Mouse (Mus musculus) cerebral cortex, adult 2 months (tissue): ENCODE data around the gene Crtac1.

Experiments
- WGBS: fragments of 180-500 bp; shearing (Covaris S2); methylation state at CpG from one replicate; pipeline ENCODE4 v1.1.7; 2018; 5-methylcytosine and 5-hydroxymethylcytosine counted together

Gene Crtac1

GRCm38 (mm10) chr19:42288361-42288760 lies 143.2 kb downstream of the Crtac1 start:
- WGBS, result 51% methylated on average over 4 of the region's 4 CpGs

GRCm38 (mm10) chr19:42284178-42284577 lies 147.4 kb downstream of the Crtac1 start:
- WGBS, result 81% methylated on average over 8 of the region's 8 CpGs

GRCm38 (mm10) chr19:42279611-42280010 lies 152.0 kb downstream of the Crtac1 start:
- WGBS, result 53% methylated on average over 3 of the region's 3 CpGs

- WGBS, result 74% methylated on average over 5 of the region's 5 CpGs
Measured at GRCm38 (mm10) chr19:42278461-42278860, 153.1 kb downstream of the Crtac1 start.

- WGBS, result 81% methylated on average over 6 of the region's 6 CpGs
Measured at GRCm38 (mm10) chr19:42277288-42277687, 154.3 kb downstream of the Crtac1 start.

GRCm38 (mm10) chr19:42272003-42272963 lies 159.3 kb downstream of the Crtac1 start:
- WGBS, result 35% methylated on average over 14 of the region's 14 CpGs

GRCm38 (mm10) chr19:42271182-42271581 lies 160.4 kb downstream of the Crtac1 start:
- WGBS, result 58% methylated on average over 7 of the region's 7 CpGs

- 85% methylated on average over 6 of the region's 6 CpGs for WGBS
Measured at GRCm38 (mm10) chr19:42270119-42270518, 161.5 kb downstream of the Crtac1 start.

- WGBS, result 32% methylated on average over 19 of the region's 19 CpGs
Measured at GRCm38 (mm10) chr19:42268337-42268736, 163.2 kb downstream of the Crtac1 start.

GRCm38 (mm10) chr19:42263524-42263923 lies 168.1 kb downstream of the Crtac1 start:
- 53% methylated on average over 3 of the region's 3 CpGs for WGBS

- WGBS, result 73% methylated on average over 8 of the region's 8 CpGs
Measured at GRCm38 (mm10) chr19:42260486-42260885, 171.1 kb downstream of the Crtac1 start.

- WGBS, result 38% methylated on average over 5 of the region's 5 CpGs
Measured at GRCm38 (mm10) chr19:42258596-42258995, 173.0 kb downstream of the Crtac1 start.

GRCm38 (mm10) chr19:42258031-42258430 lies 173.6 kb downstream of the Crtac1 start:
- 33% methylated on average over 3 of the region's 3 CpGs for WGBS

- 36% methylated on average over 12 of the region's 12 CpGs for WGBS
Measured at GRCm38 (mm10) chr19:42257241-42257635, 174.3 kb downstream of the Crtac1 start.

GRCm38 (mm10) chr19:42256611-42257240 lies 174.9 kb downstream of the Crtac1 start:
- 23% methylated on average over 12 of the region's 12 CpGs for WGBS

GRCm38 (mm10) chr19:42255784-42256610 lies 175.6 kb downstream of the Crtac1 start:
- WGBS, result 2% methylated on average over 32 of the region's 42 CpGs

GRCm38 (mm10) chr19:42255438-42255783 lies 176.2 kb downstream of the Crtac1 start:
- 2% methylated on average over 20 of the region's 23 CpGs for WGBS

GRCm38 (mm10) chr19:42249976-42250914 lies 181.3 kb downstream of the Crtac1 start:
- WGBS, result 42% methylated on average over 11 of the region's 11 CpGs

GRCm38 (mm10) chr19:42247519-42247918 lies 184.1 kb downstream of the Crtac1 start, which contains the start of gene Golga7b:
Gene Golga7b (plus strand): TSS chr19:42247574.
- WGBS, result 89% methylated on average over 3 of the region's 3 CpGs

- 35% methylated on average over 5 of the region's 5 CpGs for WGBS
Measured at GRCm38 (mm10) chr19:42246626-42247025, 185.0 kb downstream of the Crtac1 start.

GRCm38 (mm10) chr19:42243401-42243800 lies 188.2 kb downstream of the Crtac1 start:
- WGBS, result 52% methylated on average over 3 of the region's 3 CpGs
